Mouse (Mus musculus) left cerebral cortex, postnatal 10 days (tissue): Measurements from ENCODE around the gene Srarp. TPM values are rescaled to one million over a fixed set of nuclear protein-coding genes. Genes with fewer than 3 reads are reported as not detected.

ENCODE experiments used
- DNase-seq, 2 experiments: peaks; one replicate each; pipeline ENCODE4 v3.0.0; 2021 to 2022; ENCODE audit warnings: low spot score in 2 of 2, mixed read lengths in 1 of 2; ENCODE audit errors: extremely low spot score in 1 of 2
- intact Hi-C: fragments of 180-260 bp; cut with DNase I; formaldehyde crosslinking; loops from one replicate; pipeline ENCODE4 v1.15.1; 2025
- total RNA-seq, 2 experiments: library from RNA; stranded (reverse); gene quantifications; 2 replicates each; pipeline ENCODE4 v1.2.3; 2021

Srarp gene
- 1 to 10 TPM; 2.5 to 3.5 TPM for total RNA-seq

- DNase-seq, result no peak
- intact Hi-C loops, result no loop called here
Observed at GRCm38 (mm10) chr4:141435974-141436373, at the start of gene Srarp. Srarp (minus strand) TSS chr4:141436105.

DNA sequence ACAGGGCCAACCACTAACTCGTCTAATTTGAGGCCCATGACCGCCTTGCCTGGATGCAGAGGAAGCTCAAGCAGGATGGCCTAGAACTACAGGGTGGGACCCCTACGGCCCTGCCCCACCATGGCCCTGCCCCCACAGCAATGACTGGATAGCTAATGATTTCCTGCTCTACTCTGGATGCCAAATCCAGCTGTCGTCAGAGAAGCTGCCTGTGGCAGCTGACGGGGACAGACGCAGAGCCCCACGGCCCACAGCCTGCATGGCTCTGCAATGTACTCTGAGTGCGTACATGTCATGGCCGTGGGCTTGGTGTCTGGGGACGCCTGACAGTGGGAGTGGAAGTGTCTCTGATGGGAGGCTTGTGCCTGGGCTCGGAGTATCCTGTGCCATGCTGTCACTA, 48.2 kb upstream of the Srarp start:
- intact Hi-C loops, result no loop called here

DNA sequence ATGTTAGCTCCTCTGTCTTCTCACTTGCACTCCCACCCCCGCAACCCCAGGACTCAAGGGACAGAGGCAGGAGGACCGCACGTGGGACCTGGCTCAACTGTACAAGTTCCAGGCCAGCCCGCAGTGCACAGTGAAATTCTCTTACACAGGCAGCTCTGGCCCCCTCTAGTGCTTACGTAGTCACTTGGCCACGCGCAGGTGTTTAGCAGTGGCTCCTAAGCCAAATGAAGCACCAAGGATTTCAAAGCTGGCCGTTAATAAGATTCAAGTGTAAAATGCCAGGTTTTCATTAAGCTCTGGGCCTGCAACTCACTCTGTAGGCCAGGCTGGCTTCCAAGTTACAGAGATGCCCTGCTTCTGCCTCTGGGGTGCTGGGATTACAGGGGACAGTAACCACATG, 43.5 kb upstream of the Srarp start:
- intact Hi-C loops, result no loop called here
- DNase-seq, result peak in 1 of 2 experiments; percentile 41

More for the DNA sequence above, 48.2 kb upstream of the Srarp start:
- DNase-seq, result peak in 1 of 2 experiments; percentile 20

- peak in 1 of 2 experiments; percentile 28 for DNase-seq
- intact Hi-C loops, result no loop called here
Observed at GRCm38 (mm10) chr4:141478794-141479193, 42.9 kb upstream of the Srarp start.

GRCm38 (mm10) chr4:141478225-141478624, 42.3 kb upstream of the Srarp start:
- intact Hi-C loops, result no loop called here
- DNase-seq, result peak in 1 of 2 experiments; percentile 72

- DNase-seq, result peak; percentile 77 to 85
- intact Hi-C loops, result no loop called here
Observed at GRCm38 (mm10) chr4:141477681-141478102, 41.8 kb upstream of the Srarp start.

DNA sequence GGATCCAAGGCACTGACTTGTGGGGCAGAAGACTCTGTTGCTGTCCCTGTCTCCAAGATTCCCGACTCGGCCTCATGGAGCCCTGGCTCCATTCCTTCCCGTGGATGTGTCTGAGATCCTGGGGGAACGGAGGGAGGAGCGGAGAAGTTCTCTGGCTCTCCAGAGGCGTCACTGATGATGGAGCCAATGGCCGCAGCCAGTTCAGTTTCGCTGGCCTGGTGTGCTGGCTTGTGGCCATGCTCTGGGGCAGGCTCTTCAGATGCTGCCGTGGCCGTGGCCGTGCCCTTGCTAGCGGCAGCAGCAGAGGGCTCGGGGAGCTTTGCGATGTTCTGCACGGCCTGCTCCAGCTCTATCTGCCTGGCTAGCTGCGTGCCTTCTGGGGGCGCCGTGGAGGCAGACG, 38.5 kb upstream of the Srarp start:
- intact Hi-C loops, result no loop called here
- DNase-seq, result no peak

DNA sequence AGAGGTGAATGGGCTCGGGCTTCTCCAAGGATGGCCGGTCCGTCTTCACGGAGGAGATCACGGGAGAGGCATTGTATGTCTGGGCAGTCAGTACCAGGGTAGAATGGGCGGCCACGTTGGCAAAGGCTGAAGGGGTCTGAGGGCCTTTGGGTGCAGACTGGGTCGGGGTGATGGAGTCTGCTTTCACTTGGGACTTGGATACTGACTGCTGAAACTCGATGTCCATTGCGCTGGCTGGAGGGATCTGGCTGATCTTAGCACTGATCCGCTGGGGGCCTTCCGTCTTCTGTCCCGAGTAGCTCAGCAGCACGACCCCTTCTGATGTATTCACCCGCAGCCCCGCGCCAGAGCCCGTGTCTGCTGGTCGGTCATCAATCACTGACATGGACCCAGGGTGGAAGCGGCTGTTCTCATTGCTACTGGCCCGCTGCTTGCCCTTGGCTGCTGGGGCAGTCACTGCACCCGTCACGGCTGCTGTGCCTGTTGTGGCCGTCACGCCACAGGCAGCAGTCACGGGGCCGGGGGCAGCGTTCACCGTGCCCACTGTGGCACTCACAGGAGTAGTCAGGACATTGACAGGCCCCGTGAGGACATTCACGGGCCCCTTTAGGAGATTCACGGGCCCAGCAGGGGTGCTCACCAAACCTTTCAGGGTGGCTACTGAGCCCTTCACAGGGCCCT, 36.9 kb upstream of the Srarp start:
- DNase-seq, result peak in 1 of 2 experiments; percentile 30
- intact Hi-C loops, result no loop called here

GRCm38 (mm10) chr4:141471491-141471890, 35.6 kb upstream of the Srarp start:
- DNase-seq, result peak in 1 of 2 experiments; percentile 24

DNA sequence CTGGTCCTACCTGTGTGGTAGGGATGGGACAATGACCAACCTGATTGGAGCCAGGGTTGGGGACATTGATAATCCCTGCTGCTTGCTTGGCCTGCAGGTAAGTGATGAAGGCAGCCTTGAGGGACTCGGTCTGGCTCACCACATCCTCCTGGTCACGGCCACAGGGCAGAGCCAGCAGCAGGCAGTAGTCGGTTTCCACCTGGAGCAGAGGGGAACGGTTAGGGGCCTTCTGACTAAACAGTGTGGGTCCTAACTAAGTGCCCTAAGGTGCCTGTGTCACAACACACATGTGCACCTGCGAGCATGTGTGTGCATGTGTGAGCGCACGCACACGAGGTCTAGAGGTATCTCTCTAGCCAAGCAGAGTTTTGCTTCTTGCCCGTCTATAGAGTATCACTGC, 33.4 kb upstream of the Srarp start:
- intact Hi-C loops, result no loop called here
- no peak for DNase-seq

More at GRCm38 (mm10) chr4:141471491-141471890, 35.6 kb upstream of the Srarp start:
- intact Hi-C loops, result no loop called here

DNA sequence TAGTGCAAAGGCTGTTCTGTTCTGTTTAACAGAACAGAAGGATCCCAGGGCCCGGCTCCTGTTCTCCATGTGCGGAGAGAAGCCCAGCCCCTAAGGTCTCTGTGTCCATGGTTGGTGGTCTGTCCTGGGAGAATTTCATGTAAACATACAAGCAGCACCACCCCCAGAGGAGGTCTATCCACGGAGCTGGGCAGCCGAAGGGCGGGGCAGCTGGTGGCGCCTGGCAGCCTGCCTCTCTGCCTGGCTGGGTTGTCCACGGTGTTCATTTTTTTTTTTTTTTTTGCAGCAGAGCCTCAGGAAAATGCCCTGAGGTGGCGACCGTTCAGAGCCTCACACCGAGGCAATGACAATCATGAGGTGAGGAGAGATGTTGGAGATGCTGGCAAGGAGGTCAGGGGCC, 32.7 kb upstream of the Srarp start:
- DNase-seq, result peak in 1 of 2 experiments; percentile 48
- intact Hi-C loops, result no loop called here

GRCm38 (mm10) chr4:141467581-141467927, 31.6 kb upstream of the Srarp start:
- intact Hi-C loops, result no loop called here
- no peak for DNase-seq

DNA sequence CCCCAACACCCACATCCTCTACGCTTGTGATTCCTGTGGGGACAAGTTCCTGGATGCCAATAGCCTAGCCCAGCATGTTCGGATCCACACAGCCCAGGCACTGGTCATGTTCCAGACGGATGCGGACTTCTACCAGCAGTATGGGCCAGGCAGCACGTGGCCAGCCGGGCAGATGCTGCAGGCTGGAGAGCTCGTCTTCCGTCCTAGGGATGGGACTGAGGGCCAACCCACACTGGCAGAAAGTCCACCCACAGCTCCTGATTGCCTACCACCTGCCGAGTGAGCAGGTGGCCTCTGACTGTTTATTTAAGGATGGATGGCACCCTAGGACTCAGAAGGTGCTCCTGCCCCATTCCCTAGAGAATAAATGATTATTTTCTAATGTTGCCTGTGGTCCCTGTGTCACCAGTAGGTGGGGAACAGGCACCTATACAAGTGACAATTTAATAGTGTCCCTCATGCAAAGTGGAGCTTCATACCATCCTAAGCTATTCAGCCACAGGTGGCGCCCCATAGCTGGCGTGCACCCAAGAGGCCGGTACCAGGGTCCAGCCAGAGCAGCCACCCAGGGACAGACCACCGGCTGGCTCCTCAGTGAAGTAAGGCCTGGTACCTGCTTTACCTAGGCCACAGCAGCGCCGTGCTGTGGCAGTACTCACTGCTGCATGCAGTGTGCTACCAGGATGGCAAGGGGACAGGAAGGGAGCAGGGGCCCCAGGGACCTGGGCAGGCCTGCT, 31.1 kb upstream of the Srarp start:
- peak in 1 of 2 experiments; percentile 34 for DNase-seq
- intact Hi-C loops, result no loop called here

- DNase-seq, result no peak
- intact Hi-C loops, result no loop called here
Observed at GRCm38 (mm10) chr4:141466289-141466795, 30.4 kb upstream of the Srarp start.

- intact Hi-C loops, result no loop called here
- DNase-seq, result peak in 1 of 2 experiments; percentile 38
Observed at GRCm38 (mm10) chr4:141465512-141466288, 29.8 kb upstream of the Srarp start.

DNA sequence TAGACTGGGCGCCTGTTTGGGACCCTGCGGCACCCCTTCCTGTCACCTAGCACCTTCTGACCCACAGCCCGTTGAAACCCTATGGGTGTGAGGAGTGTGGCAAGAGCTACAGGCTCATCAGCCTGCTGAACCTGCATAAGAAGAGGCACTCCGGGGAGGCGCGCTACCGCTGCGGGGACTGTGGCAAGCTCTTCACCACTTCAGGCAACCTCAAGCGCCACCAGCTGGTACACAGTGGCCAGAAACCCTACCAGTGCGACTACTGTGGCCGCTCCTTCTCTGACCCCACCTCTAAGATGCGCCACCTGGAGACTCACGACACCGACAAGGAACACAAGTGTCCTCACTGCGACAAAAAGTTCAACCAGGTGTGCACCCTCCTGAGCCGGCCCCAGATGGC, 28.8 kb upstream of the Srarp start:
- no peak for DNase-seq
- intact Hi-C loops, result no loop called here

DNA sequence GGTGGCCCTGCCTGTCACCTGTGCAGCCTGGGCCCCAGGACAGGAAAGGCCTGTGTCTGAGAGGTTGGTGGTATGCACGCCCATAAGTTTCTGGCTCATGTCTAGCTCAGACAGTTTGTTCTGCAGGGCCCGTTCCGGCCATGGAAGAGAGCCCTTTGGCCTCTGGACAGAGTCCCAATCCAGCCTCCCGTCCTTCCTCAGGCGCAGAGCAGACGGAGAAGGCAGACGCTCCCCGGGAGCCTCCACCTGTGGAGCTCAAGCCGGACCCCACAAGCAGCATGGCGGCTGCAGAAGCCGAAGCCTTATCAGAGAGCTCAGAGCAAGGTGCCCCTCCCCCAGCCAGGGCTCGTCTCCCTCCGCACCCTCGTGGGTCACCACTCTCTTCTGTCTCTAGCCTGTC, 27.6 kb upstream of the Srarp start:
- peak in 1 of 2 experiments; percentile 41 for DNase-seq
- intact Hi-C loops, result no loop called here

GRCm38 (mm10) chr4:141461576-141461975, 25.7 kb upstream of the Srarp start:
- no peak for DNase-seq
- intact Hi-C loops, result no loop called here

DNA sequence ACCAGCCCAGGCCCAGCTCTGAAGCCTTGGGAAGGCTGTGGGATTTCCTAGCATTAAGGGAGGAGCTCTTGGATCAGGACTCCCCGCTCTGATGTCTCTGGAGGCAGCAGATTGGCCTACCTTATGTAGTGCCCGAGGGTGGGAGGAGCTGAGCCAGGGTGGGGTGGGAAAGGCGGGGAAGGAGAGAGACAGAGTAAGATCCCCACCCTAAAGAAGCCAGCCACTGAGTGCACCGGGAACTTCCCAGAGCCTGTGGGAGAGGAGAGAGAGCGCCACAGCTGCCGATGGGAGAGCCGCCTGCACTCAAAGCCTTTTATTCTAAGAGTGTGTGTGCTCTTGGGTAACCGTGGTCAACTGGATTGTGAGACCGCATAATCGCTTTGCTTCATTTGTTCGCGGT, 25.2 kb upstream of the Srarp start:
- intact Hi-C loops, result no loop called here
- no peak for DNase-seq
